Mouse (Mus musculus): ENCODE data around the gene Znrf3. TPM values are rescaled to one million over a fixed set of nuclear protein-coding genes. Genes with fewer than 3 reads are reported as not detected.
"Not testable (repeated sequence)": the region's sequence is repeated elsewhere in the genome, so short reads cannot be mapped to it uniquely, and the experiment has no call there.

The Znrf3 gene
- polyA plus RNA-seq (2012; rRNA removed): 5.9 and 6.0 TPM in 2 replicates

GRCm38 (mm10) chr11:5444599-5445451 lies at the start of gene Znrf3:
Gene Znrf3 (minus strand): TSS chr11:5444847.
- Histone ChIP-seq H3K27ac (ENCODE audit: insufficient read depth, low read length) (no peak within 1 kb of the TSS), H3K4me1 (ENCODE audit: control insufficient read depth, insufficient read depth, low read length) (no peaks in the 10 kb centered on the region; the same call in 1 of the 2 replicates), H3K4me3 (ENCODE audit: insufficient read depth, low read length) (peak within 1 kb of the TSS; percentile 38)
- 0 out of 2 replicates have a peak, but pooled peaks have one; percentile 35 for TF ChIP-seq POLR2A (IDR thresholded peaks at IDR 0.05; ENCODE audit: extremely low read depth, insufficient read depth, low read length)
- no peak for TF ChIP-seq CTCF (IDR thresholded peaks at IDR 0.05; ENCODE audit: extremely low read depth, insufficient read depth, low read length)

GRCm38 (mm10) chr11:5493869-5494268 lies 49.2 kb upstream of the Znrf3 start:
- no peak for TF ChIP-seq CTCF (IDR thresholded peaks at IDR 0.05; ENCODE audit: extremely low read depth, insufficient read depth, low read length)
- no peak for TF ChIP-seq POLR2A (IDR thresholded peaks at IDR 0.05; ENCODE audit: extremely low read depth, insufficient read depth, low read length)

GRCm38 (mm10) chr11:5491912-5492311 lies 47.3 kb upstream of the Znrf3 start:
- TF ChIP-seq CTCF (IDR thresholded peaks at IDR 0.05; ENCODE audit: extremely low read depth, insufficient read depth, low read length) (no peak), POLR2A (IDR thresholded peaks at IDR 0.05; ENCODE audit: extremely low read depth, insufficient read depth, low read length) (no peak)
- Histone ChIP-seq H3K27ac (ENCODE audit: insufficient read depth, low read length) (no peak overlapping the region), H3K4me3 (ENCODE audit: insufficient read depth, low read length) (no peak overlapping the region), H3K4me1 (ENCODE audit: control insufficient read depth, insufficient read depth, low read length) (no peaks in the 10 kb centered on the region)

More at GRCm38 (mm10) chr11:5493869-5494268, 49.2 kb upstream of the Znrf3 start:
- no peak overlapping the region for H3K4me3 ChIP-seq (ENCODE audit: insufficient read depth, low read length)
- no peaks in the 10 kb centered on the region for H3K4me1 ChIP-seq (ENCODE audit: control insufficient read depth, insufficient read depth, low read length)
- no peak overlapping the region for H3K27ac ChIP-seq (ENCODE audit: insufficient read depth, low read length)

GRCm38 (mm10) chr11:5490989-5491656 lies 46.5 kb upstream of the Znrf3 start:
- TF ChIP-seq POLR2A (IDR thresholded peaks at IDR 0.05; ENCODE audit: extremely low read depth, insufficient read depth, low read length) (no peak), CTCF (IDR thresholded peaks at IDR 0.05; ENCODE audit: extremely low read depth, insufficient read depth, low read length) (no peak)
- Histone ChIP-seq H3K4me1 (ENCODE audit: control insufficient read depth, insufficient read depth, low read length) (no peaks in the 10 kb centered on the region), H3K4me3 (ENCODE audit: insufficient read depth, low read length) (no peak overlapping the region), H3K27ac (ENCODE audit: insufficient read depth, low read length) (no peak overlapping the region)

- not testable (repeated sequence) for H3K4me3 ChIP-seq (ENCODE audit: insufficient read depth, low read length); H3K4me1 ChIP-seq (ENCODE audit: control insufficient read depth, insufficient read depth, low read length); H3K27ac ChIP-seq (ENCODE audit: insufficient read depth, low read length)
Measured at GRCm38 (mm10) chr11:5489433-5489832, 44.8 kb upstream of the Znrf3 start.

- Histone ChIP-seq H3K4me3 (ENCODE audit: insufficient read depth, low read length) (peak overlapping the region; percentile 39), H3K4me1 (ENCODE audit: control insufficient read depth, insufficient read depth, low read length) (no peaks in the 10 kb centered on the region), H3K27ac (ENCODE audit: insufficient read depth, low read length) (no peak overlapping the region)
- TF ChIP-seq CTCF (IDR thresholded peaks at IDR 0.05; ENCODE audit: extremely low read depth, insufficient read depth, low read length): peak; percentile 91
- TF ChIP-seq POLR2A (IDR thresholded peaks at IDR 0.05; ENCODE audit: extremely low read depth, insufficient read depth, low read length): no peak
Measured at GRCm38 (mm10) chr11:5485193-5486011, 40.8 kb upstream of the Znrf3 start.

GRCm38 (mm10) chr11:5482581-5482980 lies 37.9 kb upstream of the Znrf3 start:
- Histone ChIP-seq H3K27ac (ENCODE audit: insufficient read depth, low read length) (no peak overlapping the region), H3K4me3 (ENCODE audit: insufficient read depth, low read length) (no peak overlapping the region), H3K4me1 (ENCODE audit: control insufficient read depth, insufficient read depth, low read length) (no peaks in the 10 kb centered on the region)
- TF ChIP-seq CTCF (IDR thresholded peaks at IDR 0.05; ENCODE audit: extremely low read depth, insufficient read depth, low read length): no peak
- no peak for TF ChIP-seq POLR2A (IDR thresholded peaks at IDR 0.05; ENCODE audit: extremely low read depth, insufficient read depth, low read length)

- no peak overlapping the region for H3K27ac ChIP-seq (ENCODE audit: insufficient read depth, low read length)
- TF ChIP-seq POLR2A (IDR thresholded peaks at IDR 0.05; ENCODE audit: extremely low read depth, insufficient read depth, low read length) (no peak), CTCF (IDR thresholded peaks at IDR 0.05; ENCODE audit: extremely low read depth, insufficient read depth, low read length) (no peak)
- H3K4me1 ChIP-seq (ENCODE audit: control insufficient read depth, insufficient read depth, low read length): no peaks in the 10 kb centered on the region
- H3K4me3 ChIP-seq (ENCODE audit: insufficient read depth, low read length): no peak overlapping the region
Measured at GRCm38 (mm10) chr11:5478831-5479230, 34.2 kb upstream of the Znrf3 start.

GRCm38 (mm10) chr11:5478193-5478592 lies 33.5 kb upstream of the Znrf3 start:
- no peak overlapping the region for H3K27ac ChIP-seq (ENCODE audit: insufficient read depth, low read length)
- no peak for TF ChIP-seq CTCF (IDR thresholded peaks at IDR 0.05; ENCODE audit: extremely low read depth, insufficient read depth, low read length)
- H3K4me3 ChIP-seq (ENCODE audit: insufficient read depth, low read length): no peak overlapping the region
- H3K4me1 ChIP-seq (ENCODE audit: control insufficient read depth, insufficient read depth, low read length): no peaks in the 10 kb centered on the region
